Mouse (Mus musculus): Measurements from ENCODE around the gene Igf2bp3. TPM values are rescaled to one million over a fixed set of nuclear protein-coding genes. Genes with fewer than 3 reads are reported as not detected.

The Igf2bp3 gene
- polyA plus RNA-seq, 1 experiment from 2014 or later, result 50.5 TPM

- no peak for ATAC-seq (ENCODE audit: borderline replicate concordance, extremely low read depth, low FRiP score, low TSS enrichment)
- no peak overlapping the region for H3K4me2 ChIP-seq
- H3K4me3 ChIP-seq, result no peak overlapping the region
- no peaks in the 10 kb centered on the region for H3K27me3 ChIP-seq
- H3K4me1 ChIP-seq, result no peaks in the 10 kb centered on the region
- 50% methylated on average over 5 of the region's 5 CpGs for WGBS
- no peak overlapping the region for H3K9ac ChIP-seq
- no peak overlapping the region for H3K27ac ChIP-seq
- H3K36me3 ChIP-seq, result no peaks in the 10 kb centered on the region
- H3K9me3 ChIP-seq, result no peaks in the 10 kb centered on the region
Measured at GRCm38 (mm10) chr6:49052191-49052590, 162.6 kb downstream of the Igf2bp3 start.

- 67% methylated on average over 11 of the region's 11 CpGs for WGBS
Measured at GRCm38 (mm10) chr6:49050677-49051410, 163.9 kb downstream of the Igf2bp3 start.

GRCm38 (mm10) chr6:49048395-49048794 lies 166.4 kb downstream of the Igf2bp3 start:
- no peak for ATAC-seq (ENCODE audit: borderline replicate concordance, extremely low read depth, low FRiP score, low TSS enrichment)
- no peak overlapping the region for H3K4me3 ChIP-seq
- no peak overlapping the region for H3K27ac ChIP-seq
- no peaks in the 10 kb centered on the region for H3K9me3 ChIP-seq
- 86% methylated on average over 10 of the region's 10 CpGs for WGBS
- H3K4me2 ChIP-seq, result no peak overlapping the region
- H3K9ac ChIP-seq, result no peak overlapping the region
- H3K27me3 ChIP-seq, result no peaks in the 10 kb centered on the region; the same call in 1 of the 2 replicates
- H3K36me3 ChIP-seq, result no peaks in the 10 kb centered on the region
- no peaks in the 10 kb centered on the region for H3K4me1 ChIP-seq

More at GRCm38 (mm10) chr6:49050677-49051410, 163.9 kb downstream of the Igf2bp3 start:
- H3K9ac ChIP-seq, result no peak overlapping the region
- ATAC-seq (ENCODE audit: borderline replicate concordance, extremely low read depth, low FRiP score, low TSS enrichment), result no peak
- no peaks in the 10 kb centered on the region for H3K36me3 ChIP-seq
- H3K4me2 ChIP-seq, result no peak overlapping the region
- H3K4me1 ChIP-seq, result no peaks in the 10 kb centered on the region
- no peak overlapping the region for H3K4me3 ChIP-seq
- no peaks in the 10 kb centered on the region for H3K27me3 ChIP-seq
- no peak overlapping the region for H3K27ac ChIP-seq
- no peaks in the 10 kb centered on the region for H3K9me3 ChIP-seq

GRCm38 (mm10) chr6:49047848-49048247 lies 166.9 kb downstream of the Igf2bp3 start:
- Histone ChIP-seq H3K4me2 (no peak overlapping the region), H3K27ac (no peak overlapping the region), H3K36me3 (no peaks in the 10 kb centered on the region), H3K27me3 (no peaks in the 10 kb centered on the region; the same call in 1 of the 2 replicates), H3K4me3 (no peak overlapping the region), H3K9me3 (no peaks in the 10 kb centered on the region), H3K4me1 (no peaks in the 10 kb centered on the region), H3K9ac (no peak overlapping the region)
- WGBS, result 64% methylated on average over 10 of the region's 10 CpGs
- ATAC-seq (ENCODE audit: borderline replicate concordance, extremely low read depth, low FRiP score, low TSS enrichment), result no peak

GRCm38 (mm10) chr6:49046976-49047375 lies 167.8 kb downstream of the Igf2bp3 start:
- Histone ChIP-seq H3K27ac (no peak overlapping the region), H3K4me1 (no peaks in the 10 kb centered on the region), H3K9me3 (no peaks in the 10 kb centered on the region), H3K9ac (no peak overlapping the region), H3K4me3 (no peak overlapping the region), H3K27me3 (no peaks in the 10 kb centered on the region; the same call in 1 of the 2 replicates), H3K36me3 (no peaks in the 10 kb centered on the region), H3K4me2 (no peak overlapping the region)
- 62% methylated on average over 8 of the region's 8 CpGs for WGBS
- ATAC-seq (ENCODE audit: borderline replicate concordance, extremely low read depth, low FRiP score, low TSS enrichment), result no peak

- Histone ChIP-seq H3K36me3 (no peaks in the 10 kb centered on the region), H3K27me3 (no peaks in the 10 kb centered on the region; the same call in 1 of the 2 replicates), H3K4me2 (no peak overlapping the region), H3K9me3 (no peaks in the 10 kb centered on the region), H3K4me3 (no peak overlapping the region), H3K27ac (no peak overlapping the region), H3K9ac (no peak overlapping the region), H3K4me1 (no peaks in the 10 kb centered on the region)
- 71% methylated on average over 6 of the region's 6 CpGs for WGBS
- ATAC-seq (ENCODE audit: borderline replicate concordance, extremely low read depth, low FRiP score, low TSS enrichment), result no peak
Measured at GRCm38 (mm10) chr6:49046502-49046901, 168.3 kb downstream of the Igf2bp3 start.

- Histone ChIP-seq H3K36me3 (no peaks in the 10 kb centered on the region), H3K9ac (no peak overlapping the region), H3K27ac (no peak overlapping the region), H3K4me2 (peak overlapping the region; percentile 46), H3K4me1 (peaks cover 12% of the 10 kb centered on the region; the same call in 1 of the 2 replicates), H3K27me3 (no peaks in the 10 kb centered on the region), H3K9me3 (no peaks in the 10 kb centered on the region), H3K4me3 (peak overlapping the region; percentile 33)
- 12% methylated on average over 18 of the region's 18 CpGs for WGBS
- no peak for ATAC-seq (ENCODE audit: borderline replicate concordance, extremely low read depth, low FRiP score, low TSS enrichment)
Measured at GRCm38 (mm10) chr6:49039470-49040180, 175.1 kb downstream of the Igf2bp3 start.

- no peaks in the 10 kb centered on the region for H3K36me3 ChIP-seq
- peaks cover 12% of the 10 kb centered on the region; the same call in 1 of the 2 replicates for H3K4me1 ChIP-seq
- ATAC-seq (ENCODE audit: borderline replicate concordance, extremely low read depth, low FRiP score, low TSS enrichment), result no peak
- H3K27ac ChIP-seq, result no peak overlapping the region
- H3K9ac ChIP-seq, result no peak overlapping the region
- no peaks in the 10 kb centered on the region for H3K27me3 ChIP-seq
- no peaks in the 10 kb centered on the region for H3K9me3 ChIP-seq
- WGBS, result 58% methylated on average over 12 of the region's 12 CpGs
- no peak overlapping the region for H3K4me2 ChIP-seq
- no peak overlapping the region for H3K4me3 ChIP-seq
Measured at GRCm38 (mm10) chr6:49037268-49037662, 177.5 kb downstream of the Igf2bp3 start.

- no peaks in the 10 kb centered on the region for H3K9me3 ChIP-seq
- H3K4me3 ChIP-seq, result no peak within 1 kb of the TSS
- no peaks in the 10 kb centered on the region for H3K27me3 ChIP-seq
- ATAC-seq (ENCODE audit: borderline replicate concordance, extremely low read depth, low FRiP score, low TSS enrichment), result no peak
- peaks cover 12% of the 10 kb centered on the region; the same call in 1 of the 2 replicates for H3K4me1 ChIP-seq
- H3K9ac ChIP-seq, result no peak within 1 kb of the TSS
- H3K27ac ChIP-seq, result no peak within 1 kb of the TSS
- H3K36me3 ChIP-seq, result no peaks in the 10 kb centered on the region
- H3K4me2 ChIP-seq, result peak within 1 kb of the TSS; percentile 21; the same call in 1 of the 2 replicates
- WGBS, result 38% methylated on average over 28 of the region's 28 CpGs
Measured at GRCm38 (mm10) chr6:49036275-49037267, 178.2 kb downstream of the Igf2bp3 start, which contains the start of gene Gpnmb. Gpnmb (plus strand) TSS chr6:49036546.
